Mouse (Mus musculus) adrenal gland (tissue): ENCODE results near the gene Daw1.

Experiments
- intact Hi-C: fragments of 180-260 bp; cut with DNase I; formaldehyde crosslinking; loops from one replicate; pipeline ENCODE4 v1.15.1; 2025

Daw1 gene

GRCm38 (mm10) chr1:83187154-83187553 is 27.6 kb downstream of the Daw1 start:
- intact Hi-C loops = loop anchor here (10.0 kb wide), 1 partner anchor 528 kb away; no protein-coding TSS in a partner anchor

- intact Hi-C loops = no loop called here
Measured at GRCm38 (mm10) chr1:83209981-83210380, 50.4 kb downstream of the Daw1 start.

GRCm38 (mm10) chr1:83218260-83218659 is 58.7 kb downstream of the Daw1 start:
- intact Hi-C loops = loop anchor here (2.0 kb wide), 1 partner anchor 499 kb away; no protein-coding TSS in a partner anchor

GRCm38 (mm10) chr1:83223072-83223471 is 63.5 kb downstream of the Daw1 start:
- intact Hi-C loops = no loop called here

- intact Hi-C loops = no loop called here
Measured at GRCm38 (mm10) chr1:83224423-83224960, 64.9 kb downstream of the Daw1 start.

GRCm38 (mm10) chr1:83227946-83228345 is 68.4 kb downstream of the Daw1 start:
- intact Hi-C loops = no loop called here

GRCm38 (mm10) chr1:83248235-83248746 is 88.7 kb downstream of the Daw1 start:
- intact Hi-C loops = no loop called here

- intact Hi-C loops = no loop called here
Measured at GRCm38 (mm10) chr1:83251746-83252145, 92.2 kb downstream of the Daw1 start.
